Mouse (Mus musculus): Measurements from ENCODE around the gene Wdfy4.
A peak's percentile ranks its signal among the peaks of the same experiment; 100 is the strongest.

Wdfy4 gene

DNA sequence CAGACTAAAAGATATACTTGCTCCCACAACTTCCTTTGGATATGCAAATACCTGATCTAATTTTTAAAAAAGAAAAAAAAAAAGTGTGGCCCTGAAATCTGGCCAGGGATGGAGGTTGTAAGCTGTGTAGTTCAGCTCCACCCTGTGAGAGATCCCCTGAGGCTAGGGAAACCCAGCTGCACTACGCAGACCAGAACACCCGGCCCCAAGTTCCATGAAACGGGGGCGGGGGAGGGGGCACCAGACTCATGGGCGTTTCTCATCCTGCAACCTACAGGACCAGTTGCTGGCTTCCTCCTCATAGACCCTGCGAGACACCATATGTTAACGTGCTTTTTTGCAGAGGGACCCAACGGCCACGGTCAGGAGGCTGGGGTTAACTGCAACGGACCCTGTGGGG, 3.9 kb upstream of the Wdfy4 start:
- no peak for DNase-seq

DNA sequence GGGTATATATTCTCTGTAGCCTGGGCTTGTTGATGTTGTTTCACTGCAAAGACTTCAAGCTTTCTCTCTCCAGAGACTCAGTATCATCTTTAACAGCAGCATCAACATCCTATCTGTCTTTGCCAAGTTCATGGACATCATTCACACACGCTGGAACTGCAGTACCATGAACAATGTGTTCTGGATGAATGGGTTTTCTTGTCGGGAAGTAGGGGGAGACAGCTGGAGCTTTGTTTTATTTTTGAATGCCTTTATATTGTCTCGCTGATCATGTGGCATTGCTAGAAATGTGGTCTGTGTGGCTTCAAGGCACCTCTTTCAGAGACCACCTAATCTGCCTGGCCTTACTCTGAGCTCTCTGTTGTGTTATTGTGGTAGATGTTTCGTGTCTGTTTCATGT, 1.9 kb upstream of the Wdfy4 start:
- peak; percentile 3 for DNase-seq

DNA sequence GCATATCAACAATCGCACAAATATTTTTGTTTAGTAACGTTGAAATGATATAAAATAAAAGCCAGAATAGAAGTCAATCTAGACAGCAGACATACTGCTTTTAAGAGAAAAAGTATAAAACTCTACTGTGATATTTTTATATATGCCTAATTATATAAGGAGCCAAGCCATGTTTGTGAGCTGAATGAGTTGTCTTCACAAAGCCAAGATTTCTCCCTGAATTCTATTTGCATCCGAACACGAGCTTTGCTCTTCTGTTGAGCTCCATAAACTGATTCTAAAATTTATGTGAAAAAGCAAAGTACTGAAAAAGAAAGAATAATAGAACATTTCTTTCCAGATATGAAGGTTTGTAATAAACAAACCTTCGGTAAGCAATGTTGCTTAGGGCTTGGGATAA, 5.2 kb downstream of the Wdfy4 start:
- no peak for DNase-seq

DNA sequence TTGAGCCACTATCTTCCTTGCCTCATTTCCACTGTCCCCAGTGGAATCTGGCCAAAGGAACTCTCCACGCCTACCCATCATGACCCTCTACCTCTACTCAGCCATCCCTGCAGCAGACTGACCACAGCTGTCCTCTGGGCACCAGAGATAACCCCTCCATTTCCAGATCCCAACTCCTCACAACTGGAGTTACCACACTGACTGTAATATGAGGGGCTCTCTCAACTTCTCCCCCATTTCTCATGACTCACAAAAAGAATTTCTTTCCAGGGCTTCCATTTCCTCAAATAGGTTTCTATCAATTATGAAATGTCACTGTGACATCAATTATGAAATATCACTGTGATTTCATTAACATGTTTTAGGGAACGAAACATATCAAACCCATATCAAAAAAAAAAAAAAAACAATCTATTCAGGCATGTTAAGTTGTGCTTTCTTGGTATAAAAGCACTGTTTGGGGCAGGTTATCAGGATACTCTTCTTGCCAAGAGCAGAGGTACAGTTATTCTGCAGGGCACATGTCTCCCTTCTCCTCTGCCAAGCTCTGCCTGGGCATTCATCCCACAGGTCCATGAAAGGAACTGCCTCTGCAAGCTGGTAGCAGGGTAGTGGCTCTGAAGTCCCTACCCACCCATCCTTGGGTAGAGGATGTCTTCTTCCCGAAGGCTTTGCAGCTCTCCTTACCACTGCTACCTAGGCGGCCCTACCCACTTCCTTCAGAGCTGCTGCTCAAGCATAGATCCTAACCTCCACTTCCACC, 10.1 kb downstream of the Wdfy4 start:
- peak; percentile 33 for DNase-seq

DNA sequence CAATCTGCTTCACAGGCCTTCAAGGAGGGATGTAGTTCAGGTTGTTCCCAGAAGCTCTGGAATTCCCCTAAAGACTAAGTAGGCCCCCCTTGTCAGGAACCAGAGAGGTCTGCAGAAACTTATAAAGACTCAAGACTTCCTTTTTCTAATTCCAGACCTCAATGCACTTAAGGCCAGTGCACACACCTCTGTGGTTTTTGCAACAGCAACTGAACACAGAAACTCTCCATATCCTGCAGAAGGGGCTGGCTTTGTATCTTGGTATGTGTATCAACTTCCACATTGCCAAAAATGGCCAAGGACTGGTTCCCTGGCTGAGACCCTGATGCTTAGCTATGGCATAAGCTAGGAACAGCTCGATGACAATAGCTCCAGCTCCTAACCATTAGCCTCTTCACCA, 13.4 kb downstream of the Wdfy4 start:
- DNase-seq: no peak

DNA sequence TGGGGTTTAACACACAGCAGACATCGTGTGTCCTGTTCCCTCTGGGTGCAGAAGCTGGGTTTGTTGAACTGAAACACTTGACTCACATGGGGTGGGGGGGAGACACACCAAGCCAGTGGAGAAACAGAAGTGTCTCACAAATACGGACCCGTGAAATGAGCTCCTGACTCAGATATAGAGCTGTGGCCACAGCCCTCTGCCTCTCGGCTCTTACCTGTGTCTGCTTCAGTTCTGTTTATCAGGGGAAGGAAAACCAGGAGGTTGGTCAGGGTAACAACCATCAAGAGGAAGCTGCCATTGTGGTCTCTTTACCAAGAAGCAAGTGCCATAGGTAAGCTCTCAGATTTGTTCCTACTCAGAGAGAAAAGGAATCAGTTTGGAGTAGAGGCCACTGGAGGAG, 16.6 kb downstream of the Wdfy4 start:
- DNase-seq: no peak

DNA sequence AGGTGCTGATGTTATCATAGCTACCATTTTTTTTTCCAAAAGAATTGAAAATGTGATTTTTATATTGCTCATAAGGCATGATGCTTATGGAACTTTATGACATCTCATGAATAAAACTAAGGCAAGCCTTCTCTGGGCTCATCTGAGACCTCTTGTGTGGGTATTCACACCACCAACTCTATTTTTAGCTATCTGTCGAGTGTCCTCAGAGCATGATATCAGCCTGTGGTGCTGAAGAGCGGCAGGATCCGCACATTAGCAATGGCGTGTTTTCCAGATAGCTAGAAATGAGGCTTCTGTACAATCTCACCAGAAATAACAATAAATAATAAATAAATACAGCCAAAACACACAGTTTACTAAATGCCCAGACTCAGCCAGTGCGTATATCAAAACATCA, 23.1 kb downstream of the Wdfy4 start:
- no peak for DNase-seq

DNA sequence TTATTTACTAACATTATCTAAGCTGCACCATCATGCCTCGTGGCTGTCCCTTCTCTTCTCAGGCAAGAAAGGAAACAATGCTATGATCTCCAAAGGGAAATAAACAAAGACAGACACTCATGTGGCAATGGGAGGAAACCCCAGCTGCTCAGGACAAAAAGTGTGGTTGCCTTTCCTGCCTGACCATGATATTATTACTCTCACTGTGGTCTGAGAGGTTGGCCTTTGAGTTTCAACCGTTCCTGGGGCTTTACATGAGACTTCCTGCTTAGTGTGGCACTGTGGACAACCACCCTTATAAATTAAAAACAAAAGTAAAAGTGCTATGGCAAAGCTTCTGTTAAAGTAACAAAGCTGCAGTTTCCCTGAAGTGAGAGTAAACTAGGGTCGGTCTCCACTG, 27.0 kb downstream of the Wdfy4 start:
- no peak for DNase-seq

DNA sequence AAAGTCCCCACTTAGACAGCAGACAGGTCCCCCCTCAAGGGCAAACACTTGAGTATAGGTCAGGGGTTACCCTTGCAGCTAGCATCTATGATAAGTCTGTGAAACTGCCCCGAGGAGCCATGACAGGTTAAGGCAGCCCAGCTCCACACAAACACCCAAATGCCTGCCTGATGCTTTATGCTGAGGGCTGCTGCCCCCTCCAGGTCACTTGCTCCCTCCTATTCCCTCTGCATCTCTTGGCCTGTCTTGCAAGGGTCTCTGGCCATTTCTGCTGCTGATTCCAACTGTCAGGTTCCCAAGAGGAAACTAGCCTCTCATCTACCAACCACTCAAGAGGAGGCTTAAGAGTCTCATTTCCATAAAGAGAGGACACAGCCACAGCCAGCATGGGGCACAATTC, 32.4 kb downstream of the Wdfy4 start:
- DNase-seq: peak; percentile 4

DNA sequence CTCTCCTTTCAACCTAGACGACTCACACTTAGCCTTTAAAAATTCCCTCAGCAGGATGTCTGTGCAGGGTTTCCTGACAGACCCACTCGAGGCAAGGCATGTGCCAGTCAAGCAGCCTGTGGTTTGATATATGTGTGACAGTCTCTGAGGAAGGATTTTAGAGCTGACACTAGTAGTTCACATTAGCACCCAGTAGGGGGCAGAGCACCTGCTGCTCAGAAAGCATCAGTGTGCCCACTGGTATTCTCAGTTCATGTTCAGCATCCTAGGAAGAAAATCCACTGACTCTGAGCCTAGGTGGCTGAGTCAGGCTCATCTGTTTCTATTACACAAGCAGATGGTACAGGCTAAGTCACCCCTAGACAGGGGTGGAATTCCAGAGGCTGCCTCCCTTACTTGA, 39.0 kb downstream of the Wdfy4 start:
- DNase-seq: peak; percentile 1

DNA sequence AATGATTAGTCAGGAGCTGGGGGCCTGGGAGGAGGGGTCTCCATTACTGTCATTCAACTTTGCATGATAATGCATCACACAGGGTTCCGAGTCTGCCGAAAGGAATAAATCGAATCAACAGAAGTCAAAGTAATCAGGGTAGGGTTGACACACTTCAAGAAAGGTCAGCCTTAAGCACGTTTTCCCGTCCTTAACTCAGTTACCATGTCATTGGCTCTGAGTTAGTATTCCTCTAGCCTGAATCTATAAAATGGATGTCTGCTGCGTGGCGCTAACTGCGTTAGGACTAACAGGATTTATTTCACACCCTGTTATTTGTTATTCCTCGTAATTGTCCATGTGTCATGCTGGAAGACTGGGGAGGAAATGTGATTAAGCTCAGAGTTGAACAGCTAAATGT, 48.5 kb downstream of the Wdfy4 start:
- no peak for DNase-seq

DNA sequence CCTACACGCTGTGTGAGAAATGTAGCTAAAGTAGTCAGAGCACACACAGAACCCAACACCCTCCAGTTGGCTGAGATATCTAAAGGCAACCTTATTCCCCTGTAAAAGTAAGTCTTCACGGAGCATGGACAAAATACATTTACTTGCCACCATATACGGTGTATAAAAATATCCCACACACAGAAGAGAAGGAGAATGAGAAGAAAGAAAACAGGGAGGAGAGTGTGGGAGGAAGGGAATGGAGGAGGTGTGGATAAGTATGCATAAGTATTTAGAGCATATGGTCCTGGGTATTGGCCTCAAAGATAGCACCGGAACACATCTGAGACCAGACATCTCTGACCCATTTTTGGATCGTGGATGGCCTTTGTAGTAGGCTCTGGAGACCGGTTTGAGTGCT, 50.1 kb downstream of the Wdfy4 start:
- no peak for DNase-seq

DNA sequence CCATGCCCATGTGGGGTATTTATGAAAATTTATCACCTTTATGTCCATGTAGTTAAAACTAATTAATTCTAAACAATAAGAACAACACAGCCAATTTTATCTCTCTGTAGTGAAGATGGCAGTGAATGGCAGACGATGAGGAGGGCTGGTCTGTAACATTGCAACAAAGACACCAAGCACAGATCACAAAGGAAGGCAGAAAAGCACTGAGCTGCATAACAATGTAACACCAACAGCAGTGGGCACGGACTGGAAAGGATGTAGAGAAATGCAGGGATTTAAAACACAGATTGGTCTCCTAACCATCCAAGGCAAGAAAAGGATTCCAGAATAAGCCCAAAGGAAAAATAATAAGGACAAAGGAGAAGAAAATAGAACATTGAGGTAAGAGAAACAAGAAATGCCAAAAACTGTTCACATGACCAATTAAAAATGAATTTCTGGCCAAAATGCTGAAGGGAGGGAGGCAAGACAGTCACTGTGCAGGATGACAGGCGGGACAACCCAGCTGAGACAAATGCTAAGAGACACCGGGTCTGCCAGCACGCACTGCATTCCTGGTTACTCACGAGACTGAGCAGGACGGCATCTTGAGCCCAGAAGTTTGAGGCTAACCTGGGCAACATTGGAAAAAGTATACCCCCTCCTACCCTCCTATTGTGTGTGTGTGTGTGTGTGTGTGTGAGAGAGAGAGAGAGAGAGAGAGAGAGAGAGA, 54.1 kb downstream of the Wdfy4 start:
- DNase-seq: no peak

DNA sequence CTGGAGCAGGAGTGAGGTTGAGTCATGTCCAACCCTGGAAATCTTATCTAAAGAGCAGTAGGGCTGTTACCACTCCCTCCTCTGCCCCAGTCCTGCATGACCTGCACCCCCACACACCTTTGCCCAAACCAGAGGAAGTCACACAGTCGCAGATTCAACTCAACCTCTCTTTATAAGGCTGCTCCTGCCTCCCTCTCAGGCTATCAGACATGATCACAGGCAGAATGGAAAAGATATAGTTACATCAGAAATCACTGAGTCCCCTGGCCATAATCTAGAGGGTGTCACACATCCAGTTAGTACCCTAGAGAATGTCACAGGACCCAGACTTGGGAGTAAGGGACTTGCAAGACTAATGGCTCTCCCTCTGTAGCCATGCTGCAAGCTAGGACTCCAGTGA, 68.7 kb downstream of the Wdfy4 start:
- DNase-seq: no peak

DNA sequence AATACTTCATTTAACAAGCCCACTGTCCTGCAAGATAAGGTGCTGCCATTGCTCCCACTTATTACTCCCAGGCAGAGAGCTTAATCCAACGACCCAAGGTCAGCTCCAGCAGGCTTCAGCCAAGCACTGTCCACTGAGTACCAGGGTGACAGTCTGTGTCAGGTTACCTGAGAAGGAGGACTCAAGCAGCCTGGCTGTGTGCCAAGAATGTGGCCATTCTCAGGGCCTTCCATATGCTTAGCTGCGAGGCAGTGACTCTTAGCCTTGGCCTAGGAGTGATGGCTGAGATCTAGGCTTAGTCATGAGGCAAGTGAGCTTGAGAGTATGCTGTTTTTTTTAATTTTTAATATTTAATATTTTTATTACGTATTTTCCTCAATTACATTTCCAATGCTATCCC, 80.5 kb downstream of the Wdfy4 start:
- no peak for DNase-seq

DNA sequence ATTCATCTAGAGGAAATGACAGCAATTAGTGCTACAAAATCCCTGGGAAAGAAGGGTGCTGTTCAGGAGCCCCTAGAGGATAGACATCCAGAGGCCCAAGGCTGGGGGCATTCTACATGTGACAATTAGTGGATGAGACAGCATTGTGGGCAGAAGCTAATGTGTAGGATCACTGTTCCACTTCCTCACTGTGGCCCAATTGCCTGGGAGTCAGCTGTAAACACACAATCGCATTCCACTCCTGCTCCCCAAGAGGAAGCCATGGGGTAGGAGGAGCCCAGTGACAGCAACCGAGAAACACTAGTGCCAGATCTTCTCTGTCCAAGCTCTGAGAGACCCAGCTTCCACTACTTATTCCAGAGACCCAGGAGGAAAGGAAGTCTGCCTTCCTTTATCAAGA, 83.7 kb downstream of the Wdfy4 start:
- DNase-seq: no peak

DNA sequence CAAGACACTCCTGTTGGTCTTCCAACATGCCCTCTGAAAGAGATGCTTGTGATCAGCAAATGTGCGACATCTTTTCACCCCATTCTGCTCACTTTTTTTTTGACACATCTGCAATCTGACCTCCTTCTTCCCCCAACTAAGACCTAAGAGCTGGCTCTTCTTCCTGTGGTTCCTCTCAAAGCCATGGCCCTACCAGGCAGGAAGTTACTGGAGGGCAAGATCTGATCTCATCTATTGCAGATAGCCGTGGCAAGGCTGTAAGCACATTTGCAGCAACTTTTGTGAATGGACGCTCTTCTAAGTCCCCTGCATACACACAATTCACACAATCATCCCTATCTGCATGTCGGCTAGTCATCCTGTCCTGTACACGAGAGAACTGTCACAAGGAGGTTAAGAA, 85.4 kb downstream of the Wdfy4 start:
- DNase-seq: no peak

DNA sequence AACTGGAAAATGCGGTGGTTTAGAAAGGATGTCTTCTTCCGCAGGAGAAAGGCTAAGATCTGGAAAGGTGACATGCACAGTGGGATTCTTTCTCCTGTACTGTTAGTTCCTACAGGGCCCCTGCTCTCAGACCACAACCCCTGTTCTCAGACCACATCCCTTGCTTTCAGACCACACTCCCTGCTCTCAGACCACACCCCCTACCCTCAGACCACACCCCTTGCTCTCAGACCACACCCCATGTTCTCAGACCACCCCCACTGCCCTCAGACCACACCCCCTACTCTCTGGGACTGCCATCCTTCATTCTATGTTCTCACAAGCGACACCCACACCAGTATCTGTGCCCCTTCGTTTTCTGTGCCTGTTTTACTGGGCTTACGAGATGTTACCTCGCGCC, 86.2 kb downstream of the Wdfy4 start:
- DNase-seq: no peak

DNA sequence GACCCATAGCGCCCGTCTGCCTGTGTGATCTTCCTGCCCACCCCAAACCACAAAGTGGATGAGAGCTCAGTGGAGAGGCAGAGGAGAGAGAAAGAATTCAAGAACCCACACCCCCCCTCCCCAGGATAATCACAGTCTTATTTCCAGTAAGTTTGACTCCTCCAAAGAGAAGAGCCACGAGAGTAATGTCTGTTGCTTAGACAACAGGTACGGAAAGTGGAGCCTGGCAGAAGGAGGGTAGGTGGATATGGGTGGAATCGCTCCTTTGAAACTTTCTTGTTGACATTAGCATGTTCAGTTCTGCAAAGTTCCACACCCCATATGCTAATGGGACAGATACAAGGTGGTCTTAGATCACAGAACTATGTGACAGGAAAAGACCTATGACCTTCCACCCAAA, 88.8 kb downstream of the Wdfy4 start:
- DNase-seq: no peak

DNA sequence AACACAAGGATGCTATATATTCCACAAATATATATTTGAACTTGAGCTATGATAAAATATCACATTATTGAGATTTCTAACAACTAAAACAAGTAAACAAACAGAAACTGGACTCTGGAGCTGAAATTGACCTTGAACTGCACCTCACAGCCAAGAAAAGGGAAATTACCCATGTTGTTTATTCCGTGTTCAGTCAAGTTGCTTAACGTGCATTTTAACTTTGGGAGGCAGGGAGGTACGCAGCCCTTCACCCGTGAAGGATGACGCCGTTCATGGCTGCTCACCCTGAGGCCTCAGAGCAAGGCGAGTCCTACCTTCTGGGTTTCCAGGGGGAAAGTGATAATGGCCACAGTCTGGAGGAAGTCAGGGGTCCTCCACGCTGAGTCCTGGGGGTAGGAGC, 102.0 kb downstream of the Wdfy4 start:
- DNase-seq: no peak

DNA sequence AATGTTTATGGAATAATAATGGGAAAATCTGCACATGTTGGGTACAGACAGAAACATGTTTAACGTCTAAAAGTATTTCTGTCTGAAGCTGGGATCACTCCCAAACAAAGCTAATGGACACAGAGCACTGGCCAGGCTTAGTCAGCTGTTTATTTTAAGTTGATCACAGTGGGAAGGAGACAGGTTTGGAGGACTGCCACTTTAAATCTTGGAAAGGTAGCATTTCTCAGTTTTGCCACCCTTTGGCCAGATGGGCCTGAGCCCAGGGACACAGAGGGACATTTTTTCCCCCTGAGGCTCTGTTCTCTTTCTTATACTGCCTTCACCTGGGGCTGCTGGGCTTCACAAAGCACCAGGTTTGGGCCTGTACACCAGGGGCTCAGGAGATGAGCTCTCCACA, 103.0 kb downstream of the Wdfy4 start:
- DNase-seq: peak; percentile 54

DNA sequence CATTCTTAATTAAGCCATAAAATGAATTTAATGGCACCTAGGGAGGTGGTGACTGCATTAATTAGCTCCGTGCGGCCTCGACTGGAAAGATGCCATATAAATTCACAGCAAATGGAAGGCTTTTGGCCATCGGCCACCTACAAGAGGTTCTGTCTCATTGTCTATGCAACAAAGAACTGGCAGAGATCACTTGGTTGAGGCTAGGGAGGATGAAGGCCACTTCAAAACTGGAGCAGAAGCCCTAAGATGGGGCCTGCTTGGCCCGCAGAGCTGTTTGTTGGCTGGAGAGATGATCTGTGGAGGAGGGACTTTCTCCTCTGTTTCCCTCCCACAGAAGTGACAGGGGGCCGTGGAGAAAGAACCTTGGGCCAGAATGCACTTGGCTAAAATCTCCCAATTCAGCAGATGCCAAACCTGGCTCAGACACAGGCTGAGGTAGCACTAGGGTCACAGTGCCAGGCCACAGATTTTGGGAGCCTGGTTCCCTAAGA, 103.9 kb downstream of the Wdfy4 start:
- peak; percentile 68 for DNase-seq

DNA sequence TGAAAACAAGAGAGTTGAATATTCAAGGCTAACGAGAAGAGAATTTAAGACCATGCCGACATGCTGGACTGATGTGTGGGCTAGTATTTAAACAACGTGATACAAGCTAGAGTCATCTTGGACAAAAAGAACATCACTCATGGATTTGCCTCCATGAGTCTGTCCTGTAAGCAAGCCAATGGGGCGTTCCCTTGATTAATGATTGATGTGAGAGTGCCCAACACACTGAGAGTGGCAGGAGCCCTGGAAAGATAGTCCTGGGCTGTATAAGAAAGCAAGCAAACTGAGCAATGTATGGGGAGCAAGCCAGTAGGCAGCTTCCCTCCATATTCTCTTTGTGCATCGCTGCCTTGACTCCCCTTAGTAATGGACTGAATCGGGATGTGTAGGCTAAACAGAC, 106.7 kb downstream of the Wdfy4 start:
- no peak for DNase-seq

DNA sequence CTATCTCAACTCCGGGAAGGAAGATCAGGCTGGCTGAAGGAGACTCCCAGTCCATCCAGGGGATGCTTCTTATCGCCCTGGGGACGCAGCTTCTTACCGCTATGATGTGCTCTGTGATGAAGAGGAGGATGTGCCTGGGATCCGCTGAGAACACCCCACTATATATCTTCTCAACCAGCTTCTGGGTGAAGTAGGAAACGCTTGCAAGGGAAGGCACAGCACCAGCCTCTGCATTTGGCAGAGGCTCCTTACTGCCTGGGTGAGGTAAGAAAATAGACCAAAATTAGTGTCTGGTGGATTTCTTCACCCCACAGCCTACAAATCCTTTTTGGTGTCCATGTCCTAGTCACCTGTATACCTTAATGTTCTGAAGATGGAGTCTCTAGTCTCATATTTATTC, 107.2 kb downstream of the Wdfy4 start:
- DNase-seq: no peak

DNA sequence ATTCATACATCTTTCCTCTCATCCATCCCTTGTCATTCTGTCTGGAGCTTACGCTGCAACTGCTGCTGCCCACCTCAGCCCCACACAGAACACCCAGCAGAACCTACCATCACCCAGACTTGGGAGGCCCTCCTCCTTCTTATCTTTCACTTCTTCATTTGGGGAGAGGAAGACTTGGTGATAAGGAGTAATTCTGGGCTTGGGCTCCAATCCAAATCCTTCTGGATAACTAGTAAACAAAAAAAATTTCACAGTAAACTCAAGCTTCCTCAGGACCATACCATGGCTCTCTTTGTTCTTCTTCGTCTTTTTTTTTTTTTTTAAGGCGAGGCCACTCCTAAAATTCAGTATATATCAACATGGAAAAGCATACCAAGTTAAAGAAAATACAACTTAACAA, 112.0 kb downstream of the Wdfy4 start:
- no peak for DNase-seq

All from cerebellum, adult 9-10 months (tissue).